Comparison of ENCODE assay signal across 22 mouse cellular contexts in the genomic region with DNA sequence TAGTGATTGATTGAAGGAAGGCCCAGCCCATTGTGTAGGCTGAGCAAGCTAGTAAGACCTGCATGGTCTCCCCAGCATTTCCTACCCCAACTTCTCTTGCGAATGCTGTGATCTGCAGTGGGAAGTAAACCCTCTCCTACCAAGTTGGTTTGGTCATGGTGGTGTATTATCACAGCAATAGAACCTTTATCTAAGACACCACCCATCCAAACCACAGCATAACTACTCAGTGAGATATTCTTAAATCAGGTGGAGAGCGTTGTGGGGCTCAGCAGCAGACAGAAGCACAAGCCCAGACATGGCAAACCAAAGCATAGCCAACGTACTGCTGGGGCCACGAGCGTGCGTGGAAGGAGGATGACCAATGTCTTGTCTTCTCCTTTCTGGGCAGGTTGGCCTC. TPM values are rescaled to one million over a fixed set of nuclear protein-coding genes. Genes with fewer than 3 reads are reported as not detected.
DNase-seq lines count a peak whose midpoint lies in the region; ATAC-seq and TF ChIP-seq lines count a peak whose summit lies in the region.
"Had no signal": no experiment of that assay in that cellular context is flagged by ENCODE, and none has a peak within 500 bp of the region (broad histone marks: within the 10 kb centered on the region; RNA-seq: fewer than 3 reads in every experiment).

No protein-coding gene starts in this region.

- H3K27ac ChIP-seq in midbrain, postnatal 0 days (ENCODE audit: low read depth, low read length), result no peak overlapping the region
- H3K27ac ChIP-seq in lung, postnatal 0 days (ENCODE audit: low read length), result no peak overlapping the region

- WGBS in midbrain, postnatal 0 days, result 92% methylated on average over 6 of the region's 6 CpGs
- WGBS in lung, postnatal 0 days, result 92% methylated on average over 6 of the region's 6 CpGs

- no peak overlapping the region for H3K9ac ChIP-seq in midbrain, postnatal 0 days (replicated peaks; ENCODE audit: low read length, poor library complexity, severe bottlenecking)
- no peak overlapping the region for H3K9ac ChIP-seq in lung, postnatal 0 days (replicated peaks; ENCODE audit: low read depth)

- peaks cover 26% of the 10 kb centered on the region for H3K27me3 ChIP-seq in megakaryocyte, embryonic 14.5 days (replicated peaks)
- no peaks in the 10 kb centered on the region for H3K27me3 ChIP-seq in midbrain, postnatal 0 days (ENCODE audit: insufficient read depth, low read length)
- H3K27me3 ChIP-seq in lung, postnatal 0 days (replicated peaks; ENCODE audit: insufficient read depth, low read length), result no peaks in the 10 kb centered on the region

- no peak for ATAC-seq in megakaryocyte, adult 5-6 weeks (ENCODE audit: poor library complexity, severe bottlenecking)
- peak; percentile 78 for ATAC-seq in common myeloid progenitor, adult 5-6 weeks (replicated peaks; ENCODE audit: low read depth, poor library complexity, severe bottlenecking)
- ATAC-seq in megakaryocyte progenitor cell, adult 5-6 weeks (replicated peaks; ENCODE audit: poor library complexity), result peak; percentile 52
- peak; percentile 49; the same call in 1 of the 2 replicates for ATAC-seq in megakaryocyte-erythroid progenitor cell, adult 5-6 weeks (replicated peaks; ENCODE audit: low FRiP score, low TSS enrichment, poor library complexity, severe bottlenecking)
- ATAC-seq in midbrain, postnatal 0 days (ENCODE audit: low FRiP score), result no peak
- no peak for ATAC-seq in lung, postnatal 0 days
- ATAC-seq: activated CD4-positive, CD25-positive, alpha-beta regulatory T cell, adult 4 months; CD4-positive, CD25-positive, alpha-beta regulatory T cell, adult 4 months; Patski had no signal

- peak overlapping the region; percentile 15 for H3K4me3 ChIP-seq in megakaryocyte, embryonic 14.5 days (replicated peaks)
- no peak overlapping the region for H3K4me3 ChIP-seq in midbrain, postnatal 0 days (ENCODE audit: low read depth, low read length)
- H3K4me3 ChIP-seq in lung, postnatal 0 days (ENCODE audit: low read depth, low read length), result no peak overlapping the region

- no peak for TF ChIP-seq EP300 in lung, postnatal 0 days (IDR thresholded peaks at IDR 0.05)

- no peaks in the 10 kb centered on the region for H3K9me3 ChIP-seq in megakaryocyte, embryonic 14.5 days
- no peaks in the 10 kb centered on the region for H3K9me3 ChIP-seq in midbrain, postnatal 0 days (ENCODE audit: low read length)
- no peaks in the 10 kb centered on the region for H3K9me3 ChIP-seq in lung, postnatal 0 days (ENCODE audit: low read length)

- no peaks in the 10 kb centered on the region for H3K36me3 ChIP-seq in megakaryocyte, embryonic 14.5 days (replicated peaks; ENCODE audit: low read length)
- H3K36me3 ChIP-seq in midbrain, postnatal 0 days (ENCODE audit: insufficient read depth, low read length), result no peaks in the 10 kb centered on the region
- H3K36me3 ChIP-seq in lung, postnatal 0 days (ENCODE audit: insufficient read depth, low read length), result no peaks in the 10 kb centered on the region
- H3K36me3 ChIP-seq: G1E had no signal

- no peak for TF ChIP-seq CTCF in midbrain, postnatal 0 days (IDR thresholded peaks at IDR 0.05)
- no peak for TF ChIP-seq CTCF in lung, postnatal 0 days (IDR thresholded peaks at IDR 0.05)

- no peaks in the 10 kb centered on the region for H3K4me1 ChIP-seq in megakaryocyte, embryonic 14.5 days
- H3K4me1 ChIP-seq in midbrain, postnatal 0 days (ENCODE audit: insufficient read depth, low read length), result no peaks in the 10 kb centered on the region
- no peaks in the 10 kb centered on the region for H3K4me1 ChIP-seq in lung, postnatal 0 days (ENCODE audit: insufficient read depth, low read depth, low read length)

- DNase-seq in natural killer cell, adult 2 months (ENCODE audit: low spot score in 2 of 2), result no peak
- DNase-seq in midbrain, postnatal 0 days (ENCODE audit: low spot score), result no peak
- DNase-seq in lung, postnatal 0 days (ENCODE audit: low spot score), result no peak
- DNase-seq: adrenal gland, adult 2 months; adrenal gland, adult 8-10 months; adrenal gland, postnatal 10 days; adrenal gland, postnatal 14 days; adrenal gland, postnatal 25 days; adrenal gland, postnatal 36 days; B cell, adult 2 months; cerebellum, adult 11 months; cerebellum, adult 11-12 months had no signal

- no peak overlapping the region for H3K4me2 ChIP-seq in midbrain, postnatal 0 days (ENCODE audit: low read depth, low read length, poor library complexity, severe bottlenecking)
- H3K4me2 ChIP-seq in lung, postnatal 0 days (replicated peaks; ENCODE audit: low read depth, low read length), result no peak overlapping the region

RNA-seq across cellular contexts. Expression of a gene that starts 9.8 kb away (rescaled TPM):
- not detected in 2 replicates for polyA plus RNA-seq in megakaryocyte, embryonic 14.5 days (2012; ENCODE audit: insufficient read depth, low replicate concordance)
- not detected in 2 replicates for total RNA-seq in megakaryocyte, adult 5-6 weeks (2015)
- total RNA-seq in megakaryocyte, adult 5-6 weeks (2017), result 0.07 TPM in 1 of 2 replicates, not detected in the other
- 1.2 and 1.9 TPM in 2 replicates for total RNA-seq in common myeloid progenitor, adult 5-6 weeks (2017)
- 0.17 and 0.20 TPM in 2 replicates for total RNA-seq in megakaryocyte progenitor cell, adult 5-6 weeks (2015)
- total RNA-seq in megakaryocyte progenitor cell, adult 5-6 weeks (2017), result 0.04 and 0.27 TPM in 2 replicates
- 1.2 TPM in 1 of 2 replicates, not detected in the other for total RNA-seq in megakaryocyte-erythroid progenitor cell, adult 5-6 weeks (2014; fragmentation: Nextera tagmentation)
- total RNA-seq in megakaryocyte-erythroid progenitor cell, adult 5-6 weeks (2017), result not detected in 2 replicates
- total RNA-seq in midbrain, postnatal 0 days (2014; rRNA removed), result 13.0 and 16.9 TPM in 2 replicates
- 3.2 and 3.8 TPM in 2 replicates for polyA plus RNA-seq in midbrain, postnatal 0 days (2015; fragmentation: Nextera tagmentation; extraction: Ambion mirVana)
- 14.1 and 14.5 TPM in 2 replicates for polyA plus RNA-seq in lung, postnatal 0 days (2015; fragmentation: Nextera tagmentation; extraction: Ambion mirVana)
- total RNA-seq: CH12.LX had no signal
- polyA plus RNA-seq: G1E had no signal

Comparison
In these comparisons a context has a peak if more than half of its experiments do, and no peak if none do; other contexts are left out.
1. ATAC-seq: peak in common myeloid progenitor, adult 5-6 weeks (single experiment), megakaryocyte progenitor cell, adult 5-6 weeks (single experiment) and megakaryocyte-erythroid progenitor cell, adult 5-6 weeks (single experiment); none in megakaryocyte, adult 5-6 weeks (single experiment), midbrain, postnatal 0 days (single experiment) and lung, postnatal 0 days (single experiment).